23 mouse cellular contexts compared by ENCODE assay signal in genomic region chr3:153080371-153080770, GRCm38 (mm10).
DNase-seq lines count a peak whose midpoint lies in the region; ATAC-seq and TF ChIP-seq lines count a peak whose summit lies in the region.
"Had no signal": no experiment of that assay in that cellular context is flagged by ENCODE, and none has a peak within 500 bp of the region (broad histone marks: within the 10 kb centered on the region; RNA-seq: fewer than 3 reads in every experiment).

No protein-coding gene starts in this region.

- H3K27ac ChIP-seq in embryonic facial prominence, embryonic 11.5 days (replicated peaks; ENCODE audit: low read depth, low read length), result no peak overlapping the region
- H3K27ac ChIP-seq in embryonic facial prominence, embryonic 10.5 days (replicated peaks), result no peak overlapping the region
- H3K27ac ChIP-seq in kidney, postnatal 0 days, result no peak overlapping the region
- H3K27ac ChIP-seq in kidney, embryonic 15.5 days, result no peak overlapping the region
- H3K27ac ChIP-seq in midbrain, postnatal 0 days (ENCODE audit: low read depth, low read length), result no peak overlapping the region
- no peak overlapping the region for H3K27ac ChIP-seq in midbrain, embryonic 15.5 days
- H3K27ac ChIP-seq in limb, embryonic 10.5 days, result no peak overlapping the region
- H3K27ac ChIP-seq: embryonic facial prominence, embryonic 13.5 days; forebrain, embryonic 12.5 days; heart, embryonic 13.5 days; hindbrain, embryonic 12.5 days had no signal

- peak; percentile 9 for DNase-seq in embryonic facial prominence, embryonic 11.5 days (ENCODE audit: low spot score)
- DNase-seq in embryonic facial prominence, embryonic 10.5 days (ENCODE audit: low spot score), result no peak
- no peak for DNase-seq in kidney, postnatal 0 days (ENCODE audit: low spot score)
- DNase-seq in midbrain, postnatal 0 days (ENCODE audit: low spot score), result no peak
- no peak for DNase-seq in limb, embryonic 10.5 days (ENCODE audit: low spot score)
- DNase-seq in urinary bladder, postnatal 4 days (ENCODE audit: low spot score in 2 of 2), result no peak
- DNase-seq: adrenal gland, postnatal 14 days; cerebellum, adult 11-12 months; cerebellum, adult 9-10 months; cerebellum, postnatal 25 days; embryo, embryonic 11 days; gastrocnemius, postnatal 10 days; heart, postnatal 10 days; heart, postnatal 4 days had no signal

- H3K27me3 ChIP-seq in embryonic facial prominence, embryonic 11.5 days (ENCODE audit: control insufficient read depth, insufficient read depth, low read length), result no peaks in the 10 kb centered on the region
- peaks cover 10% of the 10 kb centered on the region for H3K27me3 ChIP-seq in embryonic facial prominence, embryonic 10.5 days (replicated peaks; ENCODE audit: low read depth, poor library complexity, severe bottlenecking)
- H3K27me3 ChIP-seq in kidney, postnatal 0 days (ENCODE audit: insufficient read depth, low read length), result no peaks in the 10 kb centered on the region
- no peaks in the 10 kb centered on the region for H3K27me3 ChIP-seq in kidney, embryonic 15.5 days
- H3K27me3 ChIP-seq in midbrain, postnatal 0 days (ENCODE audit: insufficient read depth, low read length), result no peaks in the 10 kb centered on the region
- H3K27me3 ChIP-seq in midbrain, embryonic 15.5 days (replicated peaks), result no peaks in the 10 kb centered on the region
- H3K27me3 ChIP-seq in limb, embryonic 10.5 days (ENCODE audit: low read depth, poor library complexity, severe bottlenecking), result no peaks in the 10 kb centered on the region
- H3K27me3 ChIP-seq: heart, embryonic 13.5 days; hindbrain, embryonic 12.5 days had no signal

- ATAC-seq in embryonic facial prominence, embryonic 11.5 days (replicated peaks; ENCODE audit: insufficient number of reproducible peaks, low FRiP score, low TSS enrichment, low read depth), result no peak
- no peak for ATAC-seq in kidney, postnatal 0 days (replicated peaks; ENCODE audit: low FRiP score, low read depth)
- no peak for ATAC-seq in kidney, embryonic 15.5 days (replicated peaks; ENCODE audit: low FRiP score)
- no peak for ATAC-seq in midbrain, postnatal 0 days (ENCODE audit: low FRiP score)
- ATAC-seq in midbrain, embryonic 15.5 days (replicated peaks), result no peak
- ATAC-seq: forebrain, embryonic 16.5 days; hindbrain, embryonic 16.5 days; inflammation-experienced regulatory T-cells, adult 6 months had no signal

- no peak overlapping the region for H3K9ac ChIP-seq in embryonic facial prominence, embryonic 11.5 days (replicated peaks; ENCODE audit: low read length)
- H3K9ac ChIP-seq in kidney, postnatal 0 days (ENCODE audit: low read depth, low read length), result no peak overlapping the region
- no peak overlapping the region for H3K9ac ChIP-seq in kidney, embryonic 15.5 days
- no peak overlapping the region for H3K9ac ChIP-seq in midbrain, postnatal 0 days (replicated peaks; ENCODE audit: low read length, poor library complexity, severe bottlenecking)
- no peak overlapping the region for H3K9ac ChIP-seq in midbrain, embryonic 15.5 days
- H3K9ac ChIP-seq: embryonic facial prominence, embryonic 13.5 days; forebrain, embryonic 12.5 days; heart, embryonic 13.5 days; hindbrain, embryonic 12.5 days had no signal

- no peak overlapping the region for H3K4me2 ChIP-seq in embryonic facial prominence, embryonic 11.5 days (ENCODE audit: low read depth, low read length)
- H3K4me2 ChIP-seq in kidney, postnatal 0 days (ENCODE audit: low read length), result no peak overlapping the region
- H3K4me2 ChIP-seq in kidney, embryonic 15.5 days, result no peak overlapping the region
- H3K4me2 ChIP-seq in midbrain, postnatal 0 days (ENCODE audit: low read depth, low read length, poor library complexity, severe bottlenecking), result no peak overlapping the region
- H3K4me2 ChIP-seq in midbrain, embryonic 15.5 days, result no peak overlapping the region
- H3K4me2 ChIP-seq: embryonic facial prominence, embryonic 13.5 days; forebrain, embryonic 12.5 days; heart, embryonic 13.5 days; hindbrain, embryonic 12.5 days had no signal

- no peak overlapping the region for H3K4me3 ChIP-seq in embryonic facial prominence, embryonic 11.5 days (ENCODE audit: low read depth, low read length)
- H3K4me3 ChIP-seq in embryonic facial prominence, embryonic 10.5 days, result no peak overlapping the region
- no peak overlapping the region for H3K4me3 ChIP-seq in kidney, postnatal 0 days (replicated peaks; ENCODE audit: low read depth, low read length)
- no peak overlapping the region for H3K4me3 ChIP-seq in kidney, embryonic 15.5 days (replicated peaks)
- H3K4me3 ChIP-seq in midbrain, postnatal 0 days (ENCODE audit: low read depth, low read length), result no peak overlapping the region
- no peak overlapping the region for H3K4me3 ChIP-seq in midbrain, embryonic 15.5 days
- H3K4me3 ChIP-seq in limb, embryonic 10.5 days, result no peak overlapping the region
- H3K4me3 ChIP-seq: embryonic facial prominence, embryonic 13.5 days; forebrain, embryonic 12.5 days; heart, embryonic 13.5 days; hindbrain, embryonic 12.5 days had no signal

- H3K4me1 ChIP-seq in embryonic facial prominence, embryonic 11.5 days (ENCODE audit: control insufficient read depth, insufficient read depth, low read length), result peaks cover 4% of the 10 kb centered on the region
- H3K4me1 ChIP-seq in embryonic facial prominence, embryonic 10.5 days, result peaks cover 18% of the 10 kb centered on the region
- no peaks in the 10 kb centered on the region for H3K4me1 ChIP-seq in kidney, postnatal 0 days (replicated peaks; ENCODE audit: insufficient read depth, low read length)
- peaks cover 11% of the 10 kb centered on the region for H3K4me1 ChIP-seq in kidney, embryonic 15.5 days
- peaks cover 12% of the 10 kb centered on the region for H3K4me1 ChIP-seq in midbrain, postnatal 0 days (ENCODE audit: insufficient read depth, low read length)
- H3K4me1 ChIP-seq in midbrain, embryonic 15.5 days, result peaks cover 23% of the 10 kb centered on the region
- H3K4me1 ChIP-seq in limb, embryonic 10.5 days, result peaks cover 25% of the 10 kb centered on the region

- 66% methylated on average over 3 of the region's 3 CpGs for WGBS in embryonic facial prominence, embryonic 11.5 days
- WGBS in embryonic facial prominence, embryonic 10.5 days, result 66% methylated on average over 3 of the region's 3 CpGs
- 67% methylated on average over 3 of the region's 3 CpGs for WGBS in kidney, postnatal 0 days
- WGBS in kidney, embryonic 15.5 days, result 67% methylated on average over 3 of the region's 3 CpGs
- 79% methylated on average over 3 of the region's 3 CpGs for WGBS in midbrain, postnatal 0 days
- WGBS in midbrain, embryonic 15.5 days, result 82% methylated on average over 3 of the region's 3 CpGs
- 89% methylated on average over 3 of the region's 3 CpGs for WGBS in limb, embryonic 10.5 days

- no peaks in the 10 kb centered on the region for H3K9me3 ChIP-seq in embryonic facial prominence, embryonic 11.5 days (replicated peaks; ENCODE audit: control insufficient read depth, low read length)
- no peaks in the 10 kb centered on the region for H3K9me3 ChIP-seq in embryonic facial prominence, embryonic 10.5 days
- H3K9me3 ChIP-seq in kidney, postnatal 0 days (replicated peaks; ENCODE audit: low read length), result no peaks in the 10 kb centered on the region
- H3K9me3 ChIP-seq in kidney, embryonic 15.5 days (replicated peaks), result no peaks in the 10 kb centered on the region
- H3K9me3 ChIP-seq in midbrain, postnatal 0 days (ENCODE audit: low read length), result no peaks in the 10 kb centered on the region
- no peaks in the 10 kb centered on the region for H3K9me3 ChIP-seq in midbrain, embryonic 15.5 days
- H3K9me3 ChIP-seq in limb, embryonic 10.5 days (replicated peaks), result no peaks in the 10 kb centered on the region
- H3K9me3 ChIP-seq: embryonic facial prominence, embryonic 13.5 days; forebrain, embryonic 12.5 days; heart, embryonic 13.5 days; hindbrain, embryonic 12.5 days had no signal

- no peaks in the 10 kb centered on the region for H3K36me3 ChIP-seq in embryonic facial prominence, embryonic 11.5 days (replicated peaks; ENCODE audit: control insufficient read depth, insufficient read depth, low read depth, low read length)
- H3K36me3 ChIP-seq in embryonic facial prominence, embryonic 10.5 days (replicated peaks), result no peaks in the 10 kb centered on the region
- no peaks in the 10 kb centered on the region for H3K36me3 ChIP-seq in kidney, postnatal 0 days (ENCODE audit: insufficient read depth, low read length)
- no peaks in the 10 kb centered on the region for H3K36me3 ChIP-seq in kidney, embryonic 15.5 days
- H3K36me3 ChIP-seq in midbrain, postnatal 0 days (ENCODE audit: insufficient read depth, low read length), result no peaks in the 10 kb centered on the region
- no peaks in the 10 kb centered on the region for H3K36me3 ChIP-seq in midbrain, embryonic 15.5 days (replicated peaks)
- no peaks in the 10 kb centered on the region for H3K36me3 ChIP-seq in limb, embryonic 10.5 days
- H3K36me3 ChIP-seq: embryonic facial prominence, embryonic 13.5 days; forebrain, embryonic 12.5 days; heart, embryonic 13.5 days; hindbrain, embryonic 12.5 days had no signal

- TF ChIP-seq CTCF in kidney, postnatal 0 days (IDR thresholded peaks at IDR 0.05; ENCODE audit: low read depth), result peak; percentile 28; the same call in 1 of the 2 replicates
- TF ChIP-seq CTCF in midbrain, postnatal 0 days (IDR thresholded peaks at IDR 0.05), result peak; percentile 20; the same call in 1 of the 2 replicates
